Mouse (Mus musculus) 3T3-L1 (cell line): Measurements from ENCODE around the gene Slc52a3.

Source experiments
- DNase-seq: peaks from one replicate; pipeline ENCODE4 v3.0.0-alpha.2; 2015; ENCODE audit warnings: low read depth, low spot score

The Slc52a3 gene

GRCm38 (mm10) chr2:151996229-151997189 is at the start of gene Slc52a3:
TSS of gene Slc52a3 (plus strand) at chr2:151996511.
- peak; percentile 20 for DNase-seq

- no peak for DNase-seq
Measured at GRCm38 (mm10) chr2:151947617-151948016, 48.7 kb upstream of the Slc52a3 start.

- DNase-seq, result no peak
Measured at GRCm38 (mm10) chr2:151948311-151948710, 48.0 kb upstream of the Slc52a3 start.

GRCm38 (mm10) chr2:151949082-151949774 is 47.1 kb upstream of the Slc52a3 start:
- DNase-seq, result no peak

- no peak for DNase-seq
Measured at GRCm38 (mm10) chr2:151953665-151954064, 42.6 kb upstream of the Slc52a3 start.

GRCm38 (mm10) chr2:151956500-151957137 is 39.7 kb upstream of the Slc52a3 start:
- peak; percentile 79 for DNase-seq

GRCm38 (mm10) chr2:151959274-151959673 is 37.0 kb upstream of the Slc52a3 start:
- peak; percentile 81 for DNase-seq

GRCm38 (mm10) chr2:151961284-151962196 is 34.8 kb upstream of the Slc52a3 start:
- peak; percentile 41 for DNase-seq

- peak; percentile 100 for DNase-seq
Measured at GRCm38 (mm10) chr2:151962474-151962873, 33.8 kb upstream of the Slc52a3 start.

GRCm38 (mm10) chr2:151963319-151963718 is 33.0 kb upstream of the Slc52a3 start:
- no peak for DNase-seq

GRCm38 (mm10) chr2:151964052-151964451 is 32.3 kb upstream of the Slc52a3 start:
- no peak for DNase-seq

- no peak for DNase-seq
Measured at GRCm38 (mm10) chr2:151967176-151967750, 29.0 kb upstream of the Slc52a3 start.

- no peak for DNase-seq
Measured at GRCm38 (mm10) chr2:151967792-151968191, 28.5 kb upstream of the Slc52a3 start.

GRCm38 (mm10) chr2:151968451-151968850 is 27.9 kb upstream of the Slc52a3 start:
- no peak for DNase-seq

- no peak for DNase-seq
Measured at GRCm38 (mm10) chr2:151968986-151969385, 27.3 kb upstream of the Slc52a3 start.

- no peak for DNase-seq
Measured at GRCm38 (mm10) chr2:151969396-151969795, 26.9 kb upstream of the Slc52a3 start.

GRCm38 (mm10) chr2:151970191-151971172 is 25.8 kb upstream of the Slc52a3 start:
- DNase-seq, result no peak

GRCm38 (mm10) chr2:151971748-151972147 is 24.6 kb upstream of the Slc52a3 start:
- no peak for DNase-seq

GRCm38 (mm10) chr2:151972880-151973594 is 23.3 kb upstream of the Slc52a3 start:
- DNase-seq, result no peak
